Mouse (Mus musculus) thymus, adult 2 months (tissue): ENCODE data around the gene Itfg2.

Experiments used
- CTCF ChIP-seq: fragments of 200-500 bp; IDR thresholded peaks from 2 replicates; pipeline ENCODE4 v1.5.1; 2012; ENCODE audit warnings: mild to moderate bottlenecking, control low read depth, low read length, moderate library complexity, borderline replicate concordance; ENCODE audit not compliant: control insufficient read depth, poor library complexity, insufficient read depth; ENCODE audit errors: extremely low read depth
- POLR2A ChIP-seq: fragments of 200-500 bp; IDR thresholded peaks from 2 replicates; pipeline ENCODE4 v1.6.1; 2012; ENCODE audit warnings: mild to moderate bottlenecking, low read length, control low read depth, moderate library complexity; ENCODE audit not compliant: control insufficient read depth, poor library complexity, insufficient read depth; ENCODE audit errors: extremely low read depth

DNA sequence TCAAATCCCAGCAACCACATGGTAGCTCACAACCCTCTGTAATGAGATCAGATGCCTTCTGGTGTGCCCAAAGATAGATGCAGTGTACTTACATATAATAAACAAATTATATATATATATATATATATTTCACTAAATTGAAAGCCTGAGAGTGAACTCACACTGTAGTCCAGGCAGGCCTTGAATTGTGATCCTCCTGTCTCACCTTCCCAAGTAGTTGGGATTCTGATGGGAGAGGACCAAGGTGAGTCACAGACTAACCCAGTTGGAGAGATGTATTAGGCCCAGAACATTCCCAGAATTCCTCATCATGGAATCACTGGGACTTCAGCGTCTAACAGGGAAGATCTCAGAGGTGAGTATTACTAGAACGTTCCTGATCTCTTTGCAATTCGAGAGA is 25.7 kb downstream of the Itfg2 start, which contains the start of gene Nrip2:
- TF ChIP-seq CTCF: no peak
- no peak for TF ChIP-seq POLR2A
